Mouse (Mus musculus) kidney, postnatal 0 days (tissue): ENCODE data around the gene Itpr2. TPM values are rescaled to one million over a fixed set of nuclear protein-coding genes. Genes with fewer than 3 reads are reported as not detected.

Source experiments
- ATAC-seq: fragments of 200-750 bp; cut with Nextera tagmentation; replicated peaks from 2 replicates; pipeline ENCODE4 v1.8.0; 2017; ENCODE audit warnings: low read depth, moderate number of reproducible peaks, moderate TSS enrichment, moderate library complexity; ENCODE audit not compliant: low FRiP score
- DNase-seq: peaks from one replicate; pipeline ENCODE4 v3.0.0-alpha.2; 2016; ENCODE audit warnings: low spot score
- H3K27ac ChIP-seq: fragments of 300-500 bp; sonication (generic); 2 replicates; pipeline ENCODE4 v1.5.1; 2014; ENCODE audit warnings: mild to moderate bottlenecking
- H3K27me3 ChIP-seq: fragments of 300-500 bp; sonication (generic); 2 replicates; pipeline ENCODE4 v1.6.1; 2014; ENCODE audit warnings: low read length, mixed read lengths; ENCODE audit not compliant: insufficient read depth
- H3K36me3 ChIP-seq: fragments of 300-500 bp; sonication (generic); 2 replicates; pipeline ENCODE4 v1.6.1; 2014; ENCODE audit warnings: low read length, mixed read lengths; ENCODE audit not compliant: insufficient read depth
- H3K4me1 ChIP-seq: fragments of 300-500 bp; sonication (generic); replicated peaks from 2 replicates; pipeline ENCODE4 v1.6.1; 2014; ENCODE audit warnings: antibody characterized with exemption, low read length, mixed read lengths; ENCODE audit not compliant: insufficient read depth
- H3K4me2 ChIP-seq: fragments of 300-500 bp; sonication (generic); 2 replicates; pipeline ENCODE4 v1.6.1; 2014; ENCODE audit warnings: mild to moderate bottlenecking, low read length, moderate library complexity, mixed read lengths
- H3K4me3 ChIP-seq: fragments of 300-500 bp; sonication (generic); replicated peaks from 2 replicates; pipeline ENCODE4 v1.5.1; 2014; ENCODE audit warnings: low read depth, low read length
- H3K9ac ChIP-seq: fragments of 300-500 bp; sonication (generic); 2 replicates; pipeline ENCODE4 v1.6.1; 2014; ENCODE audit warnings: low read depth, low read length
- H3K9me3 ChIP-seq: fragments of 300-500 bp; sonication (generic); replicated peaks from 2 replicates; pipeline ENCODE4 v1.6.1; 2016; ENCODE audit warnings: low read length, inconsistent platforms, mixed read lengths
- CTCF ChIP-seq: IDR thresholded peaks from 2 replicates; pipeline ENCODE4 v1.5.1; 2016; ENCODE audit warnings: antibody characterized with exemption, low read depth, mild to moderate bottlenecking, moderate library complexity
- WGBS: fragments of 180-500 bp; shearing (Covaris S2); extraction: QIAGEN DNeasy Blood & Tissue Kit; methylation state at CpG from one replicate; pipeline ENCODE4 v1.1.7; 2014; 5-methylcytosine and 5-hydroxymethylcytosine counted together
- polyA plus RNA-seq: library from polyadenylated mRNA; unstranded; fragments of >200 nt; fragmentation: Nextera tagmentation; extraction: Ambion mirVana; gene quantifications from 2 replicates; pipeline ENCODE4 v1.2.1, GENCODE M21; 2015

Gene Itpr2
- polyA plus RNA-seq, 1 experiment from 2014 or later: 17.4 TPM

DNA sequence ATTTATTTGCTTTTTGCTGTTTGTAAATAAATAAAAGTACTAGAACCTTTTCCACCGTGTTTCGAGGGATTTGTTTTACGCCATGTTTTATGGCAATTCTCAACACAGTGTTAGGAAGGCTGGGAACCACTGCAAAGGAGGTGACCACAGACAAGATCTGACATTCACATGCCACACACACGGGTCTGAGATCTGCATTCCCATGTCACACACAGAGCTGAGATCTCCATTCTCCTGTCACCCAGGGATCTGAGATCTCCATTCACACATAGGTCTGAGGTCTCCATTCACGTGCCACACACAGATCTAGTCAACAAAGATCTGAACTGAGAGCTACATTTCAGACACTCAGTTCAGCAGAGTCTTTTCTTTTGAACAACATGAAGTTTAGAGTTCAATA is 282.0 kb downstream of the Itpr2 start:
- no peaks in the 10 kb centered on the region for H3K9me3 ChIP-seq
- WGBS: 76% methylated on average over 5 of the region's 5 CpGs
- ATAC-seq (no peak), DNase-seq (no peak)
- no peaks in the 10 kb centered on the region for H3K36me3 ChIP-seq
- no peaks in the 10 kb centered on the region for H3K4me1 ChIP-seq
- H3K4me2 ChIP-seq: no peak overlapping the region
- no peak overlapping the region for H3K9ac ChIP-seq
- no peaks in the 10 kb centered on the region for H3K27me3 ChIP-seq
- TF ChIP-seq CTCF: no peak
- no peak overlapping the region for H3K27ac ChIP-seq
- H3K4me3 ChIP-seq: no peak overlapping the region

- H3K4me2 ChIP-seq: no peak overlapping the region
These were observed 282.5 kb downstream of the Itpr2 start for GRCm38 (mm10) chr6:146219534-146219933.

GRCm38 (mm10) chr6:146215302-146215701 is 286.7 kb downstream of the Itpr2 start:
- Histone ChIP-seq H3K36me3 (no peaks in the 10 kb centered on the region), H3K9me3 (no peaks in the 10 kb centered on the region), H3K27me3 (no peaks in the 10 kb centered on the region), H3K9ac (no peak overlapping the region), H3K27ac (no peak overlapping the region), H3K4me3 (no peak overlapping the region), H3K4me2 (no peak overlapping the region), H3K4me1 (no peaks in the 10 kb centered on the region)
- WGBS: 58% methylated on average over 2 of the region's 2 CpGs
- DNase-seq: no peak
- TF ChIP-seq CTCF: no peak
- no peak for ATAC-seq

More at GRCm38 (mm10) chr6:146219534-146219933, 282.5 kb downstream of the Itpr2 start:
- no peak overlapping the region for H3K9ac ChIP-seq
- H3K4me3 ChIP-seq: no peak overlapping the region
- H3K27me3 ChIP-seq: no peaks in the 10 kb centered on the region
- H3K4me1 ChIP-seq: no peaks in the 10 kb centered on the region
- no peak overlapping the region for H3K27ac ChIP-seq
- no peak for ATAC-seq
- TF ChIP-seq CTCF: no peak
- H3K9me3 ChIP-seq: no peaks in the 10 kb centered on the region
- DNase-seq: no peak
- H3K36me3 ChIP-seq: no peaks in the 10 kb centered on the region
- WGBS: 92% methylated on average over 12 of the region's 12 CpGs

DNA sequence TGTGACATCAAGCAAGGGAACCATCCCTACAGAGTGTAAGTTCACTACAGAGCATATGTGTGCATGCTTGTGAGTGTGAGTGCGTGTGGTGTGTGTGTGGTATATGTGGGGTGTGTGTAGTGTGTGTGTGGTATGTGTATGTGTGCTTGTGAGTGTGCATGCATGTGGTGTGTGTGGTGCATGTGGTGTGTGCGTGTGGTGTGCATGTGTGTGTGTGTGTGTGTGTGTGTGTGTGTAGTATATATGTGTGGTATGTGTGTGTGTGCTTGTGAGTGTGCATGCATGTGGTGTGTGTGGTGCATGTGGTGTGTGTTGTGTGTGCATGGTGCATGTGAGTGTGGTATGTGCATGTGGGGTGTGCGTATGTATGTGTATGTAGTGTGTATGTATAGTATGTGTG is 289.7 kb downstream of the Itpr2 start:
- H3K4me2 ChIP-seq: no peak overlapping the region
- H3K27ac ChIP-seq: no peak overlapping the region
- DNase-seq: no peak
- TF ChIP-seq CTCF: no peak
- no peak for ATAC-seq
- H3K4me1 ChIP-seq: no peaks in the 10 kb centered on the region
- WGBS: 95% methylated on average over 3 of the region's 3 CpGs
- no peaks in the 10 kb centered on the region for H3K27me3 ChIP-seq
- no peak overlapping the region for H3K9ac ChIP-seq
- no peaks in the 10 kb centered on the region for H3K36me3 ChIP-seq
- no peaks in the 10 kb centered on the region for H3K9me3 ChIP-seq
- H3K4me3 ChIP-seq: no peak overlapping the region

DNA sequence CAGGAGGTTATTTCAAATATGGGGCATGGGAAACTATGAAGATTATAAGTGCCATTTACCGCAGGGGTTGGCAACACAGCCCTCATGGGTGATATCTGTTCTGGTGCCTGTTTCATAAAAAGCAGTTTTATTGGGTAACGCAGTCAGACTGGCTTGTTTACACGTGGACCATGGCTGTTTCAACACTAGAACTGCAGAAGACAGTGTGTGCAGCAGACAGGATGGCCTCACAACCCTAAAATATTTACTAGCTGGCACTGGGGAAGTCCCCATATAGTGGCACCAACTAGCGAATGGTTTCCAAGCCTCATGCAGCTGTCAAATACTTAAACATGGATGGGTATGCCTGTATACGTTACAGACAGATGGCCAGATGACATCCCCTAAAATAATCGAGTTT is 290.8 kb downstream of the Itpr2 start:
- no peaks in the 10 kb centered on the region for H3K36me3 ChIP-seq
- no peak for ATAC-seq
- no peaks in the 10 kb centered on the region for H3K4me1 ChIP-seq
- TF ChIP-seq CTCF: no peak
- no peak for DNase-seq
- 83% methylated on average over 6 of the region's 6 CpGs for WGBS
- no peak overlapping the region for H3K4me3 ChIP-seq
- no peaks in the 10 kb centered on the region for H3K9me3 ChIP-seq
- no peak overlapping the region for H3K9ac ChIP-seq
- no peak overlapping the region for H3K4me2 ChIP-seq
- H3K27me3 ChIP-seq: no peaks in the 10 kb centered on the region
- no peak overlapping the region for H3K27ac ChIP-seq

DNA sequence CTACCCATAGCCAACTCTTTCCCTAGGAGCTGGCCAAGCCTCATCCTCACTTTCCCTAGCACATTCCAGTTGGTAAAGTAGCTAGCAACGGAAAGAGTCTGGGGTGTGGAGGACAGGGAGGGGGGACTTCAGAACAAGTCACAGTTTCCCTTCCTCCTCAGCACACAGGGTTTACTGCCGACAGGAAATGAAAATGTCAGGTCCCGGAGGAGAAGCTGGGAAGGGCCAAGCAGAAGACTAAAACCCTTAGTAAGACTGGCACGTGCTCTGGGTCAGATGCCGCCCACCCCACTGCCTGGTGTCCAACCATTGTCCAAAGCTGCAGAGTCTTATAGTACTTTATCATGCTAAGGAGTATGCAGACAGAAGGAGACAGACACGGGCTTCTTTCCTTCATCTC is 293.0 kb downstream of the Itpr2 start:
- no peak overlapping the region for H3K9ac ChIP-seq
- no peak overlapping the region for H3K4me3 ChIP-seq
- no peak overlapping the region for H3K4me2 ChIP-seq
- no peaks in the 10 kb centered on the region for H3K36me3 ChIP-seq
- TF ChIP-seq CTCF: no peak
- H3K4me1 ChIP-seq: no peaks in the 10 kb centered on the region
- no peak overlapping the region for H3K27ac ChIP-seq
- WGBS: 49% methylated on average over 6 of the region's 6 CpGs
- H3K9me3 ChIP-seq: no peaks in the 10 kb centered on the region
- DNase-seq (peak; percentile 66), ATAC-seq (0 out of 2 replicates have a peak, but pooled peaks have one; percentile 25)
- no peaks in the 10 kb centered on the region for H3K27me3 ChIP-seq
